Mouse (Mus musculus) lung, adult 2 months (tissue): ENCODE results near the gene Card10.

Experiments
- CTCF ChIP-seq: fragments of 200-500 bp; IDR thresholded peaks from 2 replicates; pipeline ENCODE4 v1.5.1; 2011; ENCODE audit warnings: mild to moderate bottlenecking, low read length, control low read depth; ENCODE audit not compliant: insufficient read depth
- POLR2A ChIP-seq: fragments of 200-500 bp; IDR thresholded peaks from 2 replicates; pipeline ENCODE4 v1.6.1; 2011; ENCODE audit warnings: low read depth, mild to moderate bottlenecking, control low read depth, low read length, borderline replicate concordance; ENCODE audit errors: extremely low read depth

DNA sequence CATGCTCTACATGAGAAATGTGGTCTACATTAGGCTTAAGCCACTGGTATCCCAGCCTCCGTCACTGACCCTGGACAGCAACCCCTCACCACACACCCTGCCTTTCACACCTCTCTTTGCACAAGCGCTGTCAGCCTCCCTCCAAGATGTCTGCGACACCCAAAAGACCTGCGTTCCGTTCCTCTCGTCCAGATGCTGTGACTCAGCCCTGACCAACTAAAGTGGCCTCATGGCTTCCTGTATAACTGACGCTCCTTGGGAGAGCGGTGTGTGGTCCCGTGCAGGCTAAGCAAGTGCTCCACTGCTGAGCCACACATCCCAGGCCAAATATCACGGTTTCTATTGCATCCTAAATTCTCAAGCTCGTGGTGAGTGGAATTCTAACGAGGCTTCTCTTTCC, 62.2 kb downstream of the Card10 start:
- no peak for TF ChIP-seq POLR2A
- TF ChIP-seq CTCF, result no peak
